Mouse (Mus musculus) hindbrain, embryonic 11.5 days (tissue): ENCODE results near the gene Slc8a2. TPM values are rescaled to one million over a fixed set of nuclear protein-coding genes. Genes with fewer than 3 reads are reported as not detected.

Source experiments
- ATAC-seq: fragments of 200-750 bp; cut with Nextera tagmentation; 2 replicates; pipeline ENCODE4 v1.8.0; 2017; ENCODE audit warnings: mild to moderate bottlenecking, moderate TSS enrichment, moderate library complexity; ENCODE audit not compliant: low FRiP score
- DNase-seq: peaks from one replicate; pipeline ENCODE4 v3.0.0-alpha.2; 2015; ENCODE audit warnings: low spot score
- H3K27ac ChIP-seq: fragments of 300-500 bp; sonication (generic); 2 replicates; pipeline ENCODE4 v1.5.1; 2014; ENCODE audit warnings: mild to moderate bottlenecking, low read depth, low read length
- H3K27me3 ChIP-seq: fragments of 300-500 bp; sonication (generic); 2 replicates; pipeline ENCODE4 v1.6.1; 2014; ENCODE audit warnings: mild to moderate bottlenecking, low read length, moderate library complexity, mixed read lengths; ENCODE audit not compliant: control insufficient read depth, insufficient read depth
- H3K36me3 ChIP-seq: fragments of 300-500 bp; sonication (generic); 2 replicates; pipeline ENCODE4 v1.6.1; 2014; ENCODE audit warnings: mild to moderate bottlenecking, low read length, moderate library complexity, mixed read lengths; ENCODE audit not compliant: control insufficient read depth, insufficient read depth
- H3K4me1 ChIP-seq: fragments of 300-500 bp; sonication (generic); replicated peaks from 2 replicates; pipeline ENCODE4 v1.6.1; 2014; ENCODE audit warnings: low read length, mixed read lengths; ENCODE audit not compliant: control insufficient read depth, insufficient read depth
- H3K4me2 ChIP-seq: fragments of 300-500 bp; sonication (generic); replicated peaks from 2 replicates; pipeline ENCODE4 v1.6.1; 2014; ENCODE audit warnings: mild to moderate bottlenecking, low read depth, low read length
- H3K4me3 ChIP-seq: fragments of 300-500 bp; sonication (generic); 2 replicates; pipeline ENCODE4 v1.5.1; 2014; ENCODE audit warnings: low read depth, low read length
- H3K9ac ChIP-seq: fragments of 300-500 bp; sonication (generic); 2 replicates; pipeline ENCODE4 v1.6.1; 2014; ENCODE audit warnings: low read depth, low read length
- H3K9me3 ChIP-seq: fragments of 300-500 bp; sonication (generic); 2 replicates; pipeline ENCODE4 v1.6.1; 2016; ENCODE audit warnings: low read length; ENCODE audit not compliant: control insufficient read depth
- WGBS: fragments of 180-500 bp; shearing (Covaris S2); extraction: QIAGEN DNeasy Blood & Tissue Kit; methylation state at CpG from one replicate; pipeline ENCODE4 v1.1.7; 2014; 5-methylcytosine and 5-hydroxymethylcytosine counted together
- polyA plus RNA-seq: library from polyadenylated mRNA; unstranded; fragments of >200 nt; fragmentation: Nextera tagmentation; extraction: Ambion mirVana; gene quantifications from 2 replicates; pipeline ENCODE4 v1.2.1, GENCODE M21; 2014

Gene Slc8a2
- polyA plus RNA-seq, 1 experiment from 2014 or later, result 1.0 TPM

- Histone ChIP-seq H3K4me3 (no peak overlapping the region), H3K36me3 (0 out of 2 replicates have a peak, but pooled peaks cover 3% of the 10 kb centered on the region), H3K9ac (no peak overlapping the region), H3K27me3 (no peaks in the 10 kb centered on the region), H3K4me1 (no peaks in the 10 kb centered on the region), H3K9me3 (no peaks in the 10 kb centered on the region), H3K27ac (no peak overlapping the region), H3K4me2 (no peak overlapping the region)
- no peak for DNase-seq
- 86% methylated on average over 7 of the region's 7 CpGs for WGBS
- ATAC-seq, result no peak
Observed at GRCm38 (mm10) chr7:16207076-16207475, 77.5 kb downstream of the Slc8a2 start.

DNA sequence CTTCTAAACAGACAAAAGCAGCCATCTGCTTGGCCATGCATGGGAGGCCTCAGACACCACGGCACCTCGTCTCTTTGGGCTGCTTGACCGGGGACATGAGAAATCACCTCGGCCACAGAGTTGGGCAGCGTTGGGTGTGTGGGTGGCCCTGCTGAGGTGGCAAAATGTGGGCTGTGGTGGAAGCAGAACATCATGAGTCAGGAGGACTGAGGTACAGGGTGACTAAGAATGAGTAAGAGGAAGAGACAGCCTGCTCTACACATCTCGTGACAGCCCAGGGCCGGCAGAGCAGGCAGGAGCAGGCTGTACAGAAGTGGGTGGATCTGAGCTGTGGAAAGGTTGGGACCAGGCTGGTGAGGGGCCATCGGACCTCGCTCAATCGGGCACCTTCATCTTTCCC is 77.9 kb downstream of the Slc8a2 start:
- no peak overlapping the region for H3K4me2 ChIP-seq
- no peaks in the 10 kb centered on the region for H3K27me3 ChIP-seq
- H3K9ac ChIP-seq, result no peak overlapping the region
- H3K36me3 ChIP-seq, result 0 out of 2 replicates have a peak, but pooled peaks cover 3% of the 10 kb centered on the region
- no peaks in the 10 kb centered on the region for H3K4me1 ChIP-seq
- no peak overlapping the region for H3K27ac ChIP-seq
- WGBS, result 85% methylated on average over 10 of the region's 10 CpGs
- ATAC-seq (no peak), DNase-seq (no peak)
- H3K9me3 ChIP-seq, result no peaks in the 10 kb centered on the region
- no peak overlapping the region for H3K4me3 ChIP-seq

- no peak overlapping the region for H3K27ac ChIP-seq
- H3K36me3 ChIP-seq, result 0 out of 2 replicates have a peak, but pooled peaks cover 3% of the 10 kb centered on the region
- H3K4me1 ChIP-seq, result no peaks in the 10 kb centered on the region
- H3K4me2 ChIP-seq, result no peak overlapping the region
- WGBS, result 89% methylated on average over 21 of the region's 21 CpGs
- no peaks in the 10 kb centered on the region for H3K27me3 ChIP-seq
- H3K9ac ChIP-seq, result no peak overlapping the region
- no peak overlapping the region for H3K4me3 ChIP-seq
- no peak for DNase-seq
- no peaks in the 10 kb centered on the region for H3K9me3 ChIP-seq
- ATAC-seq, result no peak
Observed at GRCm38 (mm10) chr7:16208781-16209665, 79.4 kb downstream of the Slc8a2 start.

Other genes starting within 250 kb of the Slc8a2 start
- not detected in 2 replicates for gene Crx, start 249.9 kb upstream of the Slc8a2 start, polyA plus RNA-seq
- gene Crxos, start 247.2 kb upstream of the Slc8a2 start, polyA plus RNA-seq, result not detected in 2 replicates
- 988 and 1,001 TPM in 2 replicates for gene Selenow, start 207.4 kb upstream of the Slc8a2 start, polyA plus RNA-seq
- 176 and 180 TPM in 2 replicates for gene Nop53, start 183.8 kb upstream of the Slc8a2 start, polyA plus RNA-seq
- gene Ehd2, start 162.3 kb upstream of the Slc8a2 start, polyA plus RNA-seq, result 6.4 and 10.9 TPM in 2 replicates
- 6.6 and 9.2 TPM in 2 replicates for gene Bicra, start 81.9 kb upstream of the Slc8a2 start, polyA plus RNA-seq
- gene Zfp541, start 68.0 kb upstream of the Slc8a2 start, polyA plus RNA-seq, result not detected in 2 replicates
- gene Napa, start 31.4 kb upstream of the Slc8a2 start, polyA plus RNA-seq, result 176 and 177 TPM in 2 replicates
- gene Kptn, start 9.9 kb upstream of the Slc8a2 start, polyA plus RNA-seq, result 21.7 and 23.1 TPM in 2 replicates
- 122 and 135 TPM in 2 replicates for gene Meis3, start 45.3 kb downstream of the Slc8a2 start, polyA plus RNA-seq
- gene Dhx34, start 92.2 kb downstream of the Slc8a2 start, polyA plus RNA-seq, result 7.9 and 9.1 TPM in 2 replicates
- gene C5ar2, start 114.3 kb downstream of the Slc8a2 start, polyA plus RNA-seq, result 0.04 and 0.11 TPM in 2 replicates
- gene C5ar1, start 129.7 kb downstream of the Slc8a2 start, polyA plus RNA-seq, result 0.46 and 1.3 TPM in 2 replicates
- gene Inafm1, start 143.8 kb downstream of the Slc8a2 start, polyA plus RNA-seq, result 11.0 and 13.8 TPM in 2 replicates
- gene Ccdc9, start 157.0 kb downstream of the Slc8a2 start, polyA plus RNA-seq, result 18.2 and 19.2 TPM in 2 replicates
- gene Bbc3, start 178.6 kb downstream of the Slc8a2 start, polyA plus RNA-seq, result 6.4 and 8.1 TPM in 2 replicates